Mouse (Mus musculus): ENCODE data around the gene Bcar3. TPM values are rescaled to one million over a fixed set of nuclear protein-coding genes. Genes with fewer than 3 reads are reported as not detected.
A peak's percentile ranks its signal among the peaks of the same experiment; 100 is the strongest.

Gene Bcar3
- polyA plus RNA-seq, 1 experiment from 2014 or later = 13.8 TPM

DNA sequence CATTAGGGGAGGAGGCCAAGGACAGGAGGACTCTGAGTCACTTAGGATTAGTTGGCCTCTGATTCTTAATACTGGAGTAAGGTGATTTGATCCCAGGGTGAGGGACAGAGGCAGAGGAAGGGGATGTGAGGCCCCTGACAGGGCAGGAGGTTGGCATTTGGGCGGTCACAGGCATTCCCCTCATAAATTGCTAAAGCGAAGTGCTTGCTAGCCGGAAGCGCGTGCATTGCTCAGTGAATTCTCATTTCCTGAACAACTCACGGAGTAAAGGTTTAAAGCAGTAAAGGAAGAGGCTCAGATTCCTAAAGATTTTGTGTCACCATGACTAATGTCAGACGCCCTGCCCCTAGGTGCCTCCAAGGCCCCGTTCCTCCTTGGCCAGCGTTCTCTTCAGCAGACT lies 28.3 kb downstream of the Bcar3 start:
- Histone ChIP-seq H3K9ac (no peak overlapping the region), H3K4me2 (peak overlapping the region; percentile 32; the same call in 1 of the 2 replicates), H3K4me3 (replicated peaks) (no peak overlapping the region), H3K27ac (peak overlapping the region; percentile 55), H3K9me3 (replicated peaks) (no peaks in the 10 kb centered on the region), H3K27me3 (no peaks in the 10 kb centered on the region), H3K4me1 (peaks cover 11% of the 10 kb centered on the region), H3K36me3 (no peaks in the 10 kb centered on the region)
- WGBS = 15% methylated on average over 9 of the region's 9 CpGs
- no peak for ATAC-seq (replicated peaks; ENCODE audit: low FRiP score)

DNA sequence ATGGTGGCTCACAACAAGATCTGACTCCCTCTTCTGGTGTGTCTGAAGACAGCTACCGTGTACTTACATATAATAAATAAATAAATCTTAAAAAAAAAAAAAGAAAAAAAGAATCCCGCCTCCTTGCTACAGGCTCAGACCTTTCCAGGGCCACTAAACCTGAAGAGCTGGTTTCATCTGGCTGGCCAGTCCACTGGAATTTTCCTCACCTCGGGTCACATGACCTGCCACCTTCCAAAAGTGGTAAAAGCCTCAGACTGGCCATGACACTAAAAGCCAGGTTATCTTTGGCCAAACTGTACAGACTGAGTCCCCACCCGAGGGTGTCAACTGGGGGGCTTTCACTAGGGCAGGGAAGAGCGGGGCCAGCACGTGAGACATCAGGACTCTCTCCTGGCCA lies 29.9 kb downstream of the Bcar3 start:
- Histone ChIP-seq H3K27me3 (no peaks in the 10 kb centered on the region), H3K9ac (no peak overlapping the region), H3K4me3 (replicated peaks) (no peak overlapping the region), H3K4me2 (no peak overlapping the region), H3K9me3 (replicated peaks) (no peaks in the 10 kb centered on the region), H3K4me1 (peaks cover 11% of the 10 kb centered on the region), H3K36me3 (no peaks in the 10 kb centered on the region), H3K27ac (peak overlapping the region; percentile 49; the same call in 1 of the 2 replicates)
- ATAC-seq (replicated peaks; ENCODE audit: low FRiP score) = no peak
- 81% methylated on average over 6 of the region's 6 CpGs for WGBS

DNA sequence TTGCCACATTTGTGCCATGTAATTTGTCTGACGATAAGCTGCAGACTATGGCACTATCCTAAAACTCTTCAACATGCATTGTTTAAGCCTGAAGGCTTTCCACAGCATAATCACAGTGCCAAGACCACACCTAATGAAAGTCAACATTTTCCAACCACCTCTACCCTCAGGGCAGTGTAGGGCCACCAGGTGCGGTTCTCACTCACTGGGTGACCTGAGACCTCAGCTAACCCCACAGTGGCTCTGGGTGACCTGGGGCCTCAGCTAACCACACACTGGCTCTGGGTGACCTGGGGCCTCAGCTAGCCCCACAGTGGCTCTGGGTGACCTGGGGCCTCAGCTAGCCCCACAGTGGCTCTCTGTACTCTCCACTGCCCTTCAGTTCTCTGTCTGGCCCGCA lies 30.6 kb downstream of the Bcar3 start:
- ATAC-seq (replicated peaks; ENCODE audit: low FRiP score) = 0 out of 2 replicates have a peak, but pooled peaks have one; percentile 28
- Histone ChIP-seq H3K27me3 (no peaks in the 10 kb centered on the region), H3K4me2 (no peak overlapping the region), H3K27ac (no peak overlapping the region), H3K9ac (no peak overlapping the region), H3K9me3 (replicated peaks) (no peaks in the 10 kb centered on the region), H3K36me3 (no peaks in the 10 kb centered on the region), H3K4me3 (replicated peaks) (no peak overlapping the region), H3K4me1 (peaks cover 11% of the 10 kb centered on the region)
- 79% methylated on average over 3 of the region's 3 CpGs for WGBS

DNA sequence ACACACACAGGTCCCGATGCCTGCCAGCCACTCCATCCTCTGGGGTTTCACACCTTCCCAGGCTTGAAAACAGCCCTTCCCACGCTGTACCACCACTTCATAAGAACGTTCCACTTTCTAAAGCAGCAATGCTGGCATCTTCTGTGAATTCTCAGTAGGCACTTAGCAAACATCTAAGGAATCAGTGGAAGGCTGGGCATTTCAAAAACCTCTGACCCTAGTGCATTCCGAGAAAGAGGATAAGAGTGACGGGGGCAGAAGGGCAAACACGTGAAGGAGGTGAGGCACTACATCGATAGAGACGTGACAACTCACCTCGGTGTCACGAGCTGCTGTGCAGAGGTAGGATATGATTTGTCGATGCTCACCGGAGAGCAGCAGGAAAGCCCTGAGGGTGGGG lies 36.5 kb downstream of the Bcar3 start:
- Histone ChIP-seq H3K4me1 (peaks cover 16% of the 10 kb centered on the region), H3K4me2 (no peak overlapping the region), H3K27me3 (0 out of 2 replicates have a peak, but pooled peaks cover 2% of the 10 kb centered on the region), H3K9me3 (replicated peaks) (no peaks in the 10 kb centered on the region), H3K4me3 (replicated peaks) (no peak overlapping the region), H3K27ac (no peak overlapping the region), H3K36me3 (no peaks in the 10 kb centered on the region), H3K9ac (no peak overlapping the region)
- 66% methylated on average over 12 of the region's 12 CpGs for WGBS
- ATAC-seq (replicated peaks; ENCODE audit: low FRiP score) = no peak

GRCm38 (mm10) chr3:122333493-122333892 lies 39.6 kb downstream of the Bcar3 start:
- no peak for ATAC-seq (replicated peaks; ENCODE audit: low FRiP score)
- 39% methylated on average over 4 of the region's 4 CpGs for WGBS

GRCm38 (mm10) chr3:122333902-122334301 lies 40.0 kb downstream of the Bcar3 start:
- Histone ChIP-seq H3K4me1 (peaks cover 16% of the 10 kb centered on the region), H3K4me3 (replicated peaks) (no peak overlapping the region), H3K4me2 (no peak overlapping the region), H3K9ac (no peak overlapping the region), H3K36me3 (no peaks in the 10 kb centered on the region), H3K9me3 (replicated peaks) (no peaks in the 10 kb centered on the region), H3K27ac (0 out of 2 replicates have a peak overlapping the region, but pooled peaks have one; percentile 13), H3K27me3 (0 out of 2 replicates have a peak, but pooled peaks cover 2% of the 10 kb centered on the region)
- WGBS = 31% methylated on average over 7 of the region's 7 CpGs
- ATAC-seq (replicated peaks; ENCODE audit: low FRiP score) = 0 out of 2 replicates have a peak, but pooled peaks have one; percentile 22

More at GRCm38 (mm10) chr3:122333493-122333892, 39.6 kb downstream of the Bcar3 start:
- Histone ChIP-seq H3K27me3 (0 out of 2 replicates have a peak, but pooled peaks cover 2% of the 10 kb centered on the region), H3K4me3 (replicated peaks) (no peak overlapping the region), H3K4me1 (peaks cover 16% of the 10 kb centered on the region), H3K27ac (no peak overlapping the region), H3K36me3 (no peaks in the 10 kb centered on the region), H3K4me2 (no peak overlapping the region), H3K9me3 (replicated peaks) (no peaks in the 10 kb centered on the region), H3K9ac (no peak overlapping the region)

- Histone ChIP-seq H3K9ac (no peak overlapping the region), H3K27me3 (0 out of 2 replicates have a peak, but pooled peaks cover 2% of the 10 kb centered on the region), H3K4me2 (no peak overlapping the region), H3K27ac (no peak overlapping the region), H3K4me1 (peaks cover 16% of the 10 kb centered on the region), H3K9me3 (replicated peaks) (no peaks in the 10 kb centered on the region), H3K4me3 (replicated peaks) (no peak overlapping the region), H3K36me3 (no peaks in the 10 kb centered on the region)
- WGBS = 32% methylated on average over 7 of the region's 7 CpGs
- no peak for ATAC-seq (replicated peaks; ENCODE audit: low FRiP score)
Observed at GRCm38 (mm10) chr3:122334375-122334774, 40.4 kb downstream of the Bcar3 start.

GRCm38 (mm10) chr3:122336030-122336429 lies 42.1 kb downstream of the Bcar3 start:
- H3K9ac ChIP-seq = no peak overlapping the region
- ATAC-seq (replicated peaks; ENCODE audit: low FRiP score) = no peak
- H3K36me3 ChIP-seq = no peaks in the 10 kb centered on the region
- no peaks in the 10 kb centered on the region for H3K9me3 ChIP-seq (replicated peaks)
- H3K27ac ChIP-seq = no peak overlapping the region
- H3K4me3 ChIP-seq (replicated peaks) = no peak overlapping the region
- H3K4me1 ChIP-seq = peaks cover 16% of the 10 kb centered on the region
- no peak overlapping the region for H3K4me2 ChIP-seq
- H3K27me3 ChIP-seq = 0 out of 2 replicates have a peak, but pooled peaks cover 2% of the 10 kb centered on the region
- 91% methylated on average over 4 of the region's 4 CpGs for WGBS

GRCm38 (mm10) chr3:122337992-122338391 lies 44.1 kb downstream of the Bcar3 start:
- Histone ChIP-seq H3K4me3 (replicated peaks) (no peak overlapping the region), H3K9me3 (replicated peaks) (no peaks in the 10 kb centered on the region), H3K4me1 (peaks cover 16% of the 10 kb centered on the region), H3K36me3 (no peaks in the 10 kb centered on the region), H3K9ac (no peak overlapping the region), H3K4me2 (no peak overlapping the region), H3K27ac (no peak overlapping the region), H3K27me3 (no peaks in the 10 kb centered on the region)
- WGBS = 57% methylated on average over 5 of the region's 5 CpGs
- no peak for ATAC-seq (replicated peaks; ENCODE audit: low FRiP score)

GRCm38 (mm10) chr3:122338897-122339296 lies 45.0 kb downstream of the Bcar3 start:
- H3K27ac ChIP-seq = no peak overlapping the region
- H3K27me3 ChIP-seq = no peaks in the 10 kb centered on the region
- peaks cover 9% of the 10 kb centered on the region for H3K4me1 ChIP-seq
- 88% methylated on average over 7 of the region's 7 CpGs for WGBS
- H3K4me3 ChIP-seq (replicated peaks) = no peak overlapping the region
- H3K9ac ChIP-seq = no peak overlapping the region
- H3K4me2 ChIP-seq = no peak overlapping the region
- ATAC-seq (replicated peaks; ENCODE audit: low FRiP score) = no peak
- H3K9me3 ChIP-seq (replicated peaks) = no peaks in the 10 kb centered on the region
- no peaks in the 10 kb centered on the region for H3K36me3 ChIP-seq

DNA sequence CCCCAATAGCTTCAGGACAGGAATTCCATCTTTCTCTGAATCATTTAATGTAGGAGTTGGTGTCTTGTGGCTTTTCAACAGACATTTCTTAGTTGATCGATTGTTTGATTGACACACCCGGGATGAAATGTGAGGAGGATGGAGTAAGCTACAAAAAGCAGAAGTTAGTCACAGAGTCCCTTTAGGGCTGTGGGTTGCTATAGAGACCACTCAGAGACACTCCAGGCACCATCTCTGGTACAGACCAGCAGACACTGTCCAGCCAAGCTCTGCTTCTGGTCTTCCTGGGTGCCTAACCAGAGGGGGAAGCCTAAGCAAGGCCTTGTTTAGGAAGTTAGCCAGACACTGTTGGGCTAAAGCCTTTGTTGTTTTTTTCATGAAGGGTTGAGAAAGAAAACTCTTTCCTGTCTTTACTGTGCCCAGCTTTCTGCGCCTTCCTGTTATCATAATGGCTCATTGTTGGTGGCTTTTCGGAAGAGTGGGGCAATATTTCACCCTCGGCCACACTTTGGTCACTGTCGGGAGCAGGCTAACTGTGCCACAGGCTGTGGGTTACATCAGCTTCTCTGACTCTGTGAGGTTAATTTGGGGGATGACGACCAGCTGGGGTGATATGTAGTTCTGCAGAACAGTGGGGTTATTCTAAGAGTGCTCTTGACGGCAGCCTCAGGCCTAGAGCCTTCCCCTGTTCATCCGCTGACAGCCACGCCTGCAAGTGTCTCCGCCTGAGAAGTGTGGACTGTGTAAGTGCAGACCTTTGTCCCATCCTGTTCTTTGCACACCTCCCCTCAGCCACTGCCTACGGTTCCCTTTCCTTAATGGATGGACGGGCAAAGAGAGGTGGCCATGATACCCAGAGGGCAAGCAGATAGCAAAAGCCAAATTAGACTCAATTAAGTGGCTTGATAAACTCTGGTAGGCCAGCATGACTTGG lies 46.5 kb downstream of the Bcar3 start:
- Histone ChIP-seq H3K9me3 (replicated peaks) (no peaks in the 10 kb centered on the region), H3K27me3 (no peaks in the 10 kb centered on the region), H3K4me3 (replicated peaks) (no peak overlapping the region), H3K9ac (no peak overlapping the region), H3K4me1 (0 out of 2 replicates have a peak, but pooled peaks cover 4% of the 10 kb centered on the region), H3K4me2 (no peak overlapping the region), H3K36me3 (no peaks in the 10 kb centered on the region), H3K27ac (no peak overlapping the region)
- 65% methylated on average over 13 of the region's 13 CpGs for WGBS
- ATAC-seq (replicated peaks; ENCODE audit: low FRiP score) = no peak

GRCm38 (mm10) chr3:122343437-122343853 lies 49.5 kb downstream of the Bcar3 start:
- H3K4me2 ChIP-seq = no peak overlapping the region
- no peaks in the 10 kb centered on the region for H3K27me3 ChIP-seq
- no peak overlapping the region for H3K4me3 ChIP-seq (replicated peaks)
- no peak for ATAC-seq (replicated peaks; ENCODE audit: low FRiP score)
- WGBS = 61% methylated on average over 9 of the region's 9 CpGs
- H3K4me1 ChIP-seq = 0 out of 2 replicates have a peak, but pooled peaks cover 4% of the 10 kb centered on the region
- no peak overlapping the region for H3K9ac ChIP-seq
- no peaks in the 10 kb centered on the region for H3K36me3 ChIP-seq
- no peak overlapping the region for H3K27ac ChIP-seq
- no peaks in the 10 kb centered on the region for H3K9me3 ChIP-seq (replicated peaks)

Measured in kidney, embryonic 15.5 days (tissue).